Comparison of ENCODE assay signal across 8 mouse cellular contexts in the genomic region with DNA sequence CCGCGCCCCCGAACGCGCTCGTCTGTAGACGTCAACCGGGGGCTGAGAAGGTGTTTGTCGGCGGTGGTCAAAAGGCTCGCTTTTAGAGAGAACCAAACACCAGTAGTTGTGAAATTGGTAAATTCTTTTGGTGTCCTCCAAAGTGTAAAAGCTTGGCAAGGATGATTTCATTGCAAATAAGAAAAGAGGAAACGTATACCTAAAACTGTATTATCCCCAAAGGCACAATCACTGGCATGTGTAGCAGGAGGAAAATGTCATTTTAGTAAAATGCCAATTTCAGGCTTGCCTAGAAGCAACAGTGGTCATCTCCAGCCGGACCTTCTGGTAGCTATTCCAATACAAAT. TPM values are rescaled to one million over a fixed set of nuclear protein-coding genes. Genes with fewer than 3 reads are reported as not detected.
DNase-seq lines count a peak whose midpoint lies in the region; ATAC-seq and TF ChIP-seq lines count a peak whose summit lies in the region.

No protein-coding gene starts in this region.

- no peak for DNase-seq in heart, postnatal 36 days
- DNase-seq in liver, postnatal 0 days = no peak
- no peak for DNase-seq in adrenal gland, postnatal 36 days
- DNase-seq in right cerebral cortex, postnatal 36 days (ENCODE audit: low spot score in 2 of 2) = no peak
- DNase-seq in left cerebral cortex, postnatal 4 days = no peak

- peak overlapping the region; percentile 94 for H3K9ac ChIP-seq in heart, embryonic 11.5 days (ENCODE audit: low read depth, low read length)
- H3K9ac ChIP-seq in forebrain, embryonic 16.5 days (replicated peaks; ENCODE audit: low read depth, low read length) = peak overlapping the region; percentile 93
- H3K9ac ChIP-seq in liver, postnatal 0 days (replicated peaks) = peak overlapping the region; percentile 90

- peak overlapping the region; percentile 99 for H3K27ac ChIP-seq in heart, embryonic 11.5 days (ENCODE audit: low read depth, low read length)
- H3K27ac ChIP-seq in forebrain, embryonic 16.5 days (ENCODE audit: low read length) = peak overlapping the region; percentile 97
- H3K27ac ChIP-seq in liver, postnatal 0 days (ENCODE audit: low read depth) = peak overlapping the region; percentile 100

- H3K9me3 ChIP-seq in heart, embryonic 11.5 days (replicated peaks; ENCODE audit: control insufficient read depth, low read length) = no peaks in the 10 kb centered on the region
- H3K9me3 ChIP-seq in E14TG2a.4 (ENCODE audit: low read length) = no peaks in the 10 kb centered on the region
- no peaks in the 10 kb centered on the region for H3K9me3 ChIP-seq in forebrain, embryonic 16.5 days (ENCODE audit: control insufficient read depth, low read length)
- no peaks in the 10 kb centered on the region for H3K9me3 ChIP-seq in liver, postnatal 0 days (ENCODE audit: low read length)

- 6% methylated on average over 13 of the region's 13 CpGs for WGBS in heart, embryonic 11.5 days (ENCODE audit: insufficient replicate concordance)
- WGBS in forebrain, embryonic 16.5 days = 5% methylated on average over 13 of the region's 13 CpGs
- 3% methylated on average over 13 of the region's 13 CpGs for WGBS in liver, postnatal 0 days (ENCODE audit: insufficient replicate concordance)

- H3K4me1 ChIP-seq in heart, embryonic 11.5 days (ENCODE audit: control insufficient read depth, insufficient read depth, low read length) = 0 out of 2 replicates have a peak, but pooled peaks cover 3% of the 10 kb centered on the region
- 0 out of 2 replicates have a peak, but pooled peaks cover 2% of the 10 kb centered on the region for H3K4me1 ChIP-seq in E14TG2a.4 (replicated peaks; ENCODE audit: low read depth, low read length)
- H3K4me1 ChIP-seq in forebrain, embryonic 16.5 days (replicated peaks; ENCODE audit: control insufficient read depth, insufficient read depth, low read length) = peaks cover 3% of the 10 kb centered on the region
- H3K4me1 ChIP-seq in liver, postnatal 0 days (ENCODE audit: insufficient read depth) = peaks cover 3% of the 10 kb centered on the region; the same call in 1 of the 2 replicates

- peak overlapping the region; percentile 74 for H3K4me3 ChIP-seq in heart, embryonic 11.5 days (ENCODE audit: low read depth, low read length)
- H3K4me3 ChIP-seq in E14TG2a.4 (replicated peaks; ENCODE audit: low read length) = peak overlapping the region; percentile 80
- peak overlapping the region; percentile 75 for H3K4me3 ChIP-seq in forebrain, embryonic 16.5 days (replicated peaks; ENCODE audit: low read length)
- peak overlapping the region; percentile 84 for H3K4me3 ChIP-seq in liver, postnatal 0 days (ENCODE audit: low read depth, low read length)

- no peaks in the 10 kb centered on the region for H3K27me3 ChIP-seq in heart, embryonic 11.5 days (ENCODE audit: control insufficient read depth, insufficient read depth, low read length)
- peaks cover 19% of the 10 kb centered on the region for H3K27me3 ChIP-seq in E14TG2a.4 (ENCODE audit: insufficient read depth, low read length)
- no peaks in the 10 kb centered on the region for H3K27me3 ChIP-seq in forebrain, embryonic 16.5 days (replicated peaks; ENCODE audit: control insufficient read depth, insufficient read depth, low read length)
- no peaks in the 10 kb centered on the region for H3K27me3 ChIP-seq in liver, postnatal 0 days (ENCODE audit: insufficient read depth, low read length)

- TF ChIP-seq EP300 in liver, postnatal 0 days (IDR thresholded peaks at IDR 0.05; ENCODE audit: low read depth) = no peak

- peak overlapping the region; percentile 87 for H3K4me2 ChIP-seq in heart, embryonic 11.5 days
- peak overlapping the region; percentile 57 for H3K4me2 ChIP-seq in forebrain, embryonic 16.5 days (ENCODE audit: low read length)
- H3K4me2 ChIP-seq in liver, postnatal 0 days (ENCODE audit: low read depth, low read length) = peak overlapping the region; percentile 97

- H3K36me3 ChIP-seq in heart, embryonic 11.5 days (ENCODE audit: control insufficient read depth, insufficient read depth, low read length) = no peaks in the 10 kb centered on the region
- no peaks in the 10 kb centered on the region for H3K36me3 ChIP-seq in E14TG2a.4 (ENCODE audit: insufficient read depth, low read length)
- H3K36me3 ChIP-seq in forebrain, embryonic 16.5 days (ENCODE audit: control insufficient read depth, insufficient read depth) = peaks cover 4% of the 10 kb centered on the region; the same call in 1 of the 2 replicates
- peaks cover 4% of the 10 kb centered on the region; the same call in 1 of the 2 replicates for H3K36me3 ChIP-seq in liver, postnatal 0 days (replicated peaks; ENCODE audit: insufficient read depth, low read length)

- intact Hi-C loops in heart, postnatal 36 days (cut with DNase I) = loop anchor here (1.0 to 5.0 kb wide), 2 partner anchors 81 to 97 kb away; a partner anchor contains a TSS
- intact Hi-C loops in left cerebral cortex, postnatal 4 days (cut with DNase I) = no loop called here

- TF ChIP-seq CTCF in E14TG2a.4 (conservative IDR thresholded peaks at IDR 0.05; ENCODE audit: low read length) = no peak
- no peak for TF ChIP-seq CTCF in liver, postnatal 0 days (IDR thresholded peaks at IDR 0.05; ENCODE audit: low read depth)

- ATAC-seq in heart, embryonic 11.5 days (replicated peaks; ENCODE audit: insufficient number of reproducible peaks, low FRiP score, low TSS enrichment) = no peak
- ATAC-seq in forebrain, embryonic 16.5 days = no peak
- peak; percentile 1; the same call in 1 of the 2 replicates for ATAC-seq in liver, postnatal 0 days

RNA-seq across cellular contexts. Expression of a gene that starts 0.7 kb away (rescaled TPM):
- polyA plus RNA-seq in heart, embryonic 11.5 days (2014; fragmentation: Nextera tagmentation; extraction: Ambion mirVana) = 4.0 and 4.7 TPM in 2 replicates
- total RNA-seq in heart, postnatal 36 days (2021) = 1 to 10 TPM; 3.1 to 3.9 TPM
- 7.4 and 7.5 TPM in 2 replicates for polyA plus RNA-seq in forebrain, embryonic 16.5 days (2015; fragmentation: Nextera tagmentation; extraction: Ambion mirVana)
- polyA plus RNA-seq in liver, postnatal 0 days (2015; fragmentation: Nextera tagmentation; extraction: Ambion mirVana) = 5.3 and 6.1 TPM in 2 replicates
- total RNA-seq in adrenal gland, postnatal 36 days (2021) = 10 to 100 TPM; 11.9 to 16.1 TPM
- total RNA-seq in left cerebral cortex, postnatal 4 days (2021) = 10 to 100 TPM; 16.4 to 18.5 TPM
